Mouse (Mus musculus) granulocyte monocyte progenitor cell, adult 5-6 weeks (primary cell): ENCODE data around the gene Wdr83os. TPM values are rescaled to one million over a fixed set of nuclear protein-coding genes. Genes with fewer than 3 reads are reported as not detected.

Source experiments
- ATAC-seq: replicated peaks from 2 replicates; pipeline ENCODE4 v1.8.0; 2016; ENCODE audit warnings: mild to moderate bottlenecking, moderate TSS enrichment, inconsistent platforms; ENCODE audit not compliant: poor library complexity, severe bottlenecking
- total RNA-seq, 2 experiments: library from RNA; stranded (forward) in 1 of 2; stranded (reverse) in 1 of 2; fragments of 200-712, 200-1000 nt in 1 of 2; fragments of >200 nt in 1 of 2; fragmentation: Nextera tagmentation in 1 of 2; gene quantifications; 2 replicates each; pipeline ENCODE4 v1.2.3; 2014 to 2017

Wdr83os gene
- total RNA-seq (2014; fragmentation: Nextera tagmentation) (189 and 191 TPM in 2 replicates), total RNA-seq (2017) (36.6 and 47.4 TPM in 2 replicates)

DNA sequence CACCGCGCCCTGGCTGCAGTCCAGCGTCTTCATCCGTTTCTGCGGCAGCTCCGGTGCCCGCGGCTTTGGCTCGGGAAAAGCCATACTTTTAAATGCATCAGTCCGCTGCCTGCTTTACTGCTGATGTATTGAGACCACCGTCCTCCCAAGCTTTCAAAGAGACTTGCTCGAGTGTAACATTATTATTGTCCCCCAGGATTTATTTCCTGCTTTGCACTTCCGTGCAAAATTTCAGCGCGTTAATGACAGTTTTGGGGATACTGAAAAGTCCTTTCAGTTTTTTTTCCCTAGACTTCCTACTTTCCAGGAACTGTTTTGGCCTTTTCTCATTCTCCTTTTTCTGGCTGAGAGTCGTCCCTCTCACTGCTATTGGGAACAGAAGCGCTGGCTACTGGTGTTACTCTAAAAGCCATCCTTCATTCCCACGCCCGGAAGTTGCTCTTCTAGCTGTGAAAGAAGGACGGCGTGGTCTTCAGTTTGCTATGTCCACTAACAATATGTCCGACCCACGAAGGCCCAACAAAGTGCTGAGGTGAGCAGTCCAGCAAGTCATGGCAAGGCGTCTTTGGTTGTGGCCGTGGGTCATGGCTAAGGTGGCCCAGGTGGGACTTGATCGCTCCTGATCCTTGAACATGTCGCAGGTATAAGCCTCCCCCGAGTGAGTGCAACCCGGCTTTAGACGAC lies at the start of gene Wdr83os:
TSS of gene Wdr83os (plus strand) at position 209 of the 684 bp plus-strand sequence.
- no peak for ATAC-seq

DNA sequence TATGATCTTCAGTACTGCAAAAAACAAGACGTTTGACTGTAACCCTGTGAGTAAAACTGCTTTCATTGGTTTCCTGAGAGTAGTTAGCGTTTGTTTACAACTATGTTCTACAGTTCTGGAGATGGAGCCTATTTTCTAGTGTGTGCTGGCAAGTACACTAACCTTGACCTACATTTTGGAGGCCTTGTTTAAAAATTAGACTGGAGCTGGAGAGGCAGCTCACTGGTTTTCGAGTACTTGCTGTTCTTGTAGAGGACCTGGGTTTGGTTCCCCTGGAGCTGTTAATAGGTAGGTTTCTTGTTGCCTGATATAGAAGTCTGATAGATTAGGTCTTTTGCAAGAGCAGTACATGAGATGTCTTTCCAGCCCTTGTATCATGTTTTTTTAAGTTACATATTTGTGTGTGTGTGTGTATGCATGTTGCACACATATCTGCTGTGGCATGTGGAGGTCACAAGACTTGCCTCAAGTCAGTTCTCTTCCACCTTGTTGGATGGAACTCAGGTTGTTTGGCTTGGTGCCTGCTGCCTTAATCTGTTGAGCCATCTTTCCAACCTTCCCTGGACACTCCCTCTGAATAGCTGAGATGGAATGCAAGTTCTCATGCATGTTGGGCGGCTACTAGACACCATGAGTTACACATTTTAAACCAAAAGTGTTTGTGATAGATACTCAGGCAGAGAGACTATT lies 47.8 kb upstream of the Wdr83os start:
- no peak for ATAC-seq

DNA sequence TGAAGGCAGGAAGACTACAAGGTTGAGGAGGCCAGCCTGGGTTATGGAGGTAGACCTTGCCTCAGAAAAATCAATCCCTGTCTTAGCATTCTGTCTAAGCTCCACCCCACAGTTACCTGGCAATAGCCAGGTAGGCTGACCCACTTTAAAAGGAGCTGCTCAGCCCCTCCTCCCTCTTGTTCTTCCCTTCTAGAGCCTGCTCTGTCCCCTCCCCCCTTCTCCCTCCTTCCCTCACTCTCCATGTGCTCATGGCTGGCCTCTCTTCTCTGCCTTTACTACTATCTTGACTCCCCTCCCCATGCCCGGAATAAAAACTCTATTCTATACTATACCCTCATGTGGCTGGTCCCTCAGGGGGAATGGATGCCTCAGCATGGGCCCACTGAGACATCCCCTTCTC lies 46.7 kb upstream of the Wdr83os start:
- no peak for ATAC-seq

DNA sequence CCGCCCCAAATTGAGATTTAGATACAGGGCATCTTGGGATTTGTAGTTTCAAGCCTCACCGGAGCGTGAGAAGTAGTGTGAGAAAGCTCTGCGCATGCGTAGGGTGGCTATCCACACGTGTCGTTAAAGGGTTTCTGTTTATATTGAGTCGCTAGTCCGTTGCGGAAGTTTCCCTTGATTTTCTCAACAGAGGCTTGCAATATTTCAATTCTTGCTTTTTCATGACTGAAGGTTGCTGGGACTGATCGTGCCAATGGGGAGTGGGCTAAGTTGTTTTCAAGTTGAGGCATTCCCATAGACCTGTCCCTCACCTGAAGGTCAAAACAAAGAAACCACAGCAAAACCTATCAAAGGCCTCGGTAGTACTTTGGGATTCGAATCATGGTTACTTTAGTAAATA lies 45.8 kb upstream of the Wdr83os start:
- ATAC-seq = peak; percentile 26

DNA sequence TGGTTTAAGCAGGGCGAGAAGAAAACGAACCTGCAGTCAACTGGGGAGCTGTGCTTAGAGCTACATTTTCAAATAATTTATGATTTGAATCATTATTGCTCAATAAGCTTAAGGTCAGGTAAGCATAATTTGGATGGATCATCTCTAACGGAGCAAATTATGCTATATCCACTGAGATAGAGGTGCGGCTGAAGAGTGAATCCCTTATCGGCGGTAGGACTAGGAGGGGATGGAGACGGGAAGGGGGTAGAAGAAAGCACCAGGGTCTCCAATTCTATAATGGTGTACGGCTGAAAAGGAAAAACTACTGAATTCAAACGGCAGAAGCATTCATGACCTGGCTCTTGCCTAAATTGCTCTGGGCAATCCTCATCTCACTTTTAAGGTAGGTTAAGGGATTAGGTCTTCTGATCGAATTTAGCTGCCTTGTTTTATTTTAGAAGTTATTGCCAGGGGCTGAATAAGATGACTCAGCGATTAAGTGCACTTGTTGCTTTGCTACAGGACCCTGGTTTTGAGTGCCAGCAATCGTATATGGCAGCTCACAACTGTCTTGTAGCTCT lies 45.3 kb upstream of the Wdr83os start:
- no peak for ATAC-seq

DNA sequence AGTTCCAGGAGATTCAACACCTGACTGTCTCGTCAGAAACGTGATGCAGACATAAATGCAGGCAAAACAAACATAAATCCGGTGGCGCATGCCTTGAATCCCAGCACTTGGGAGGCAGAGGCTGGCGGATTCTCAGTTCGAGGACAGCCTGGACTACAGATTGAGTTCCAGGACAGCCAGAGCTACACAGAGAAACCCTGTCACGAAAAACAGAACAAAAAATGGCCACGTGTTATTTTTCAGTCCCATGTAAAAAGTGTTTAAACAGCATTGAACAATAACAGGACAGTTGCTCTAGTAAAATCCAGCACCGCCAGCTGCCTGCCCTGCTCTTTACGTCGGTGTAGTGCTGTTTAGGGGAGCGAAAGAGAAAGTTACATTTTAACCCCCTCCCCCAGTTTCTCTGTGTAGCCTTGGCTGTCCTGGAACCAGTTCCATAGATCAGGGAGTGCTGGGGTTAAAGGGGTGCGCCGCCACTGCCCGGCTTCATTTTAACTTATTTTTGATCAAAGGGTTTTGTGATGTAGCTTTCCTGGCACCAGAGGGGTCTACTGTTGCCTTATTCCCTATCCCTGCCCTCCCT lies 44.7 kb upstream of the Wdr83os start:
- no peak for ATAC-seq

DNA sequence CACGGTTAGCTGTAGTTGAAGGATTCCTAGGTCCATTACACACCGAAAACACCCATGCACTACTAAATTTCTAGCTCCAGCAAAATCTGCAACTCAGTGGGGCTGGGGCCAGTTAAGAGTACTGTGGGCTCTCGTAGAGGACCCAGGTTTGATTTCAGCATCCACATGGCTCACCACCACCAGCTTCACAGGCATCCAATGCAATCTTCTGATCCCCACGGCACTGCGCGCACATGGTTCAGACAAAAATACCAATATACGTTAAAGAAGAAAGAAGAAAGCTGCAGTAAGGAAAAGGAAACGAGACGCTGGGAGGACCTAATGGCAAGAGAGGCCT lies 44.2 kb upstream of the Wdr83os start:
- no peak for ATAC-seq

DNA sequence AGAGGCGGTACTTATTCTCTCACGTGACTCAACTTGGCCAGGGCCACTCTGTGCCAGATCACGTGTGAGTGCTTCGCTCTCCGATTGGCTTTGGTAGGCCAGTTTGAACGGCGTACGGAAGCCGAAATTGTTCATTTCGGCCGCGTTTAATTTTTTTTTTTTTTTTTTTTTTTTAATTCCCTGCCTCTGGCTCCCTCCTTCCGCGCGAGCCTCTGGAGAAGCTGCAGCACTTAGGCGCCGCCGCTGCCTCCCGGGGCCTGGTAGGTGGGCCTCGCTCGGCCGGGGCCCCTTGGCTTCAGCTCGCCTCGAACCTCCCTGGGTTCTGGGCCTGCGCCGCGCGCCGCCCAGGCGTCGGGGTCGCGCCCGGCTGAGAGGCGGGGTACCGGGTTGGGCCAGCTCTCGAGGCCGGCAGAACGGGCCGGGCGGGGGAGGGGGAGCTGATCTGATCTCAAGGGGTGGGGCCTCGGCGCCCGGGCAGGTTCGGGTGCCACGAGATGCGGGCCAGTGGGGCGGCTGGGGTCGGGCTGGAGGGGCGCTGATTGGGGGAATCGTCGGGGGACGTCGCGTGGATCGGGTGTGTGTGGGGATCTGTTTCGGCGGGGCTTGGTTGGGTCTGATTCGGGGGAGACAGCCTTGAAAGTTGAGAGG lies 43.7 kb upstream of the Wdr83os start, which contains the start of gene Tnpo2:
TSS of gene Tnpo2 (plus strand) at position 198 of the 648 bp plus-strand sequence.
- peak; percentile 68 for ATAC-seq

DNA sequence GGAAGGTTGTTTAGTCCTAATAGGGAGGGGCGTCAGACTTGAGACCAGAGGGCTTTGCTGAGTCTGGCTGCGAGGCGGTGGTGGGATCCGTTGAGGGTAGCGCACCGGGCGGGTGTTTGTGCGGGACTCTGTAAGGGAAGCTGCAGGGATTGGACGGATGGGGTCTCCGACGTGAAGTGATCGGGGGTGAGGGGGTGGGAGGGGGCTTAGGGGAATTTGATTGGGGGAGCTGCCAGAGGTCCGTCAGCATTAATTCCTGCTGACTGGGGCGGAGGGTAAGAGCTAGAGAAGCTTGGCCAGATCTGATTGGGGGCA lies 43.2 kb upstream of the Wdr83os start:
- ATAC-seq = peak; percentile 24

DNA sequence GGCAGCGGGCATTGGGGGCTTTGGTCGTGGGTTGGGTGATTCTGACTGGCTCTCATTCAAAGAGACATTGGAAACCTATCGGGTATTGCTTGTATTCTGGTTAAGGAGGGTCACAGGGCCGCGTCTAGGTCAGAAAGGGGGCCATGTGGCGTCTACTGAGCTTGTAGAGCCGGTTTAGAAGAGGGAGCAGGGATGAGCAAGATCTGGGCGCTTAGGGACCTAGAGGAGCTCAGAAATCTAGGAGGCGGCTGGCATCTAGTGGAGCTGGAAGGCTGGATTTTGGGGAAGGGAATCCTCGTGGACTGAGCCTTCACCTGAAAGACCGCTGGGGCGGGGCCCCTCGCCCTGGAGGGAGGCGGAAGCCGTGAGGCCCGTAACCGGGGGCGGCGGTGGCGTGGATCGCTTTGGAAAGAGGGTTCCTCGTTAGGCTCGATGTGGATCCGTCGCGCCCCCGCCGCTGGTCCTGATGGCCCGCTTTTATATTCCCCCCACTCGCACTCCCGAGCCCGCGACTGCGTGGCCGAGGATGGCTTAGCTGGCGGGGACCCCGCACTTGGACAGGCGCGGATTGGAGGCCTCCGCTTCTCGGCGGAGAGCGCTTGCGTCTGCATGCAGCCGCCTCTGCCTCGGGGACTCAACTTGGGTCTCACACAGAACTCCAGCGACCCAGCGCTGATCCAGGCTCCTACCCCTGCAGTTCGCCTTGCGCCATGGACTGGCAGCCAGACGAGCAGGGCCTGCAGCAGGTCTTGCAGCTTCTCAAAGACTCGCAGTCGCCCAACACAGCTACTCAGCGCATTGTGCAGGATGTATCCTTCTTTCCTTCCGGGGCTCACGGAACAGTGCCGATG lies 42.6 kb upstream of the Wdr83os start:
- peak; percentile 39 for ATAC-seq

DNA sequence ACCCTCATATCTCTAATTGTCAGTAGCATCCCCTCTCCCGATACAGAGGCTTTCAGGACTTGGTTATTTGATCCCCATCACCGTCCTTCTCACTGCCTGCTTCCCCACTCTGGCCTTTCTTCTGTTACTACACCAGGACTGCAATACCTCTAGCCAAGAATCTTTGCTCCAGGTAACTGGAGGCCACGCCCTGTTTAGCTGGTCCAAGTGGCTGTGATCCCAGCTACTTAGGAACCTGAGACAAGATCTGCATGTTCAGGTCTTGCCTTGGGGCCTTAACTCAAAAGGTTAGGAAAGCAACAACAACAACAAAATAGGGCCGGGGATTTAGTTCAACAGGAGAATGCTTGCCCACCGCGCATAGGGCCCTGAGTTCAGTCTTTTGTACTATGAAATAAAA lies 36.9 kb upstream of the Wdr83os start:
- ATAC-seq = no peak

DNA sequence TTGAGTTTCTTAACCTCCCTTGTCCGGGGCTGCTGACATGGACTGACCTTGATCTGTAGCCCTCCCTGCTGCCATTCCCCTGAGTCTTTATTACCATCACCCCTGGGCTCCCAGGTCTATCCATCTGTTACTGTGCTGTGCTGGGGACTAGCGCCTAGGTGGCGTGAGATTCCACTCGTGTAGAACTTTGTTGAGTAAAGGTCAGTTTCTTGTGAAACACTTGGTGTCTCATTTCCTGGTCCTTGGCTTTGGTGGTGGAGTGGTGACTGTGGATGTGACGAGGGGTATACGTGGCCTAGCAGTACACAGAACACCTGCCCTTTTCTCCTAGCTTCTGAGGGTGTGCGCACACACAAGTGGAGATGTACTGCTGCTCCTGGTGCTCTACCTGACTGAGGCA lies 23.2 kb upstream of the Wdr83os start:
- ATAC-seq = no peak

DNA sequence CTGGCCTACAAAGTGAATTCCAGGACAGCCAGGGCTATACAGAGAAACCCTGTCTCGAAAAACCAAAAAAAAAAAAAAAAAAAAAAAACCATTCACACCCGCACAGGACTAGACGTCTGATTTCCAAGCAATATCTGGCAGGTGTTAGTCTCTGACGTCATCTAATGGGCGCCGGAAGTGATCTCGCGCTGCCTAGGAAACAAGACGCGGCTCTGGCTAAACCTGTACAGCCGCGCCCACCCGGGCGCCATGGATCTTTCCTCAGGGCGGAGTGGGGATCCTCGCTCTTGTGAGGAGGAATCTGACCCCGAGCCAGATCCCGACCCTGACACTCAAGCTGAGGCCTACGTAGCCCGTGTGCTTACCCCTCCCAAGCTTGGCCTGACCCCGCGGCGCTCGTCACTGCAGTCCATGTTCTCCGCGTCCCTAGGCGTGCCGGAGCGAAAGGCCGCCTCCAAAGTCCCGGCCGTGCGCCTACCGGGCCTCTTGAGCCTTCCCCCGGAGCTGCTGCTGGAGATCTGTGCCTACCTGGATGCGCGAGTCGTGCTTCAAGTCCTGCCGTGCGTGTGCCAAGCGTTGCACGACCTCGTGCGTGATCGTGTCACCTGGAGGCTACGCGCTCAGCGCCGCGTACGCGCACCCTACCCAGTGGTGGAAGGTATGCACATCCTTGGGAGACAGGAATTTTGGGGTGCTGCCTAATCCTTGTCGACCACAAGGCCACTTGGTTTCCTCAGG lies 20.5 kb upstream of the Wdr83os start, which contains the start of gene Fbxw9:
TSS of gene Fbxw9 (plus strand) at position 177 of the 738 bp plus-strand sequence.
- ATAC-seq = peak; percentile 92

DNA sequence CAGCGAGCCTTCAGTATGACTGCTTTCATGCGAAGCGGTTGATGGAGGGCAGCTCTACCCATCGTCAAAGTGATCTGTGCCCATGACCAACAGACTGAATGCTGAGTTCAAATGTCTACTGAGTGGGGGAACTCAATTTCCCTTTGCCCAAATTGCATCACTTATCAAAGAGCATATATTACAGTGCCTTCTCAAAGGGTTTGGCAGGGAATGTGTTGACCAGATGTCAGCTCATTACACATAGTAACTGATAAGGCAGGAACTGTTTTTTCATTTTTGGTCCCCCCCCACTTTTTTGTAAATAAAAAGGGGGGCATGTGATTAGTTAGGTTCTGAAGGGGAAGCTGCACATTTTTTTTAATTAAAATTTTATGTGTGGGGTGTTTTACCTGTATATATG lies 17.9 kb upstream of the Wdr83os start:
- ATAC-seq = no peak

DNA sequence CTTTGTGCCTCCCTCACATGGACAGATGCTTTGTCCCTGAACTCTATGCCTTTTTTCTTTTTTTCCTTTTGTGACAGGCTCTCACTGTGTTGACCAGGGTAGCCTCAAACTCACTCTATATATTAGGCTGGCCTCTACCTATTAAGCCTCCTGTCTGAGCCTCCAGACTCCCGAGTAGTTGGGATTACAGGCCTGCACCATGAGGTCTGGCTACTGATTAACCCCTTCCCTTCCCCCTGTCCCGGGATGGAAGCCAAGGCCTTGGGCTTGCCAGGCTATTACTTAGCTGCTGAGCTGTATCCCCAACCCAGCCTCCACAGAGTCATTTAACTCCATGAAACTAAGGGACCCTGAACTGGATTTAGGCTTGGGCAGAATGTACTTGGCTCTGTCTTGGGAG lies 15.3 kb upstream of the Wdr83os start:
- no peak for ATAC-seq

DNA sequence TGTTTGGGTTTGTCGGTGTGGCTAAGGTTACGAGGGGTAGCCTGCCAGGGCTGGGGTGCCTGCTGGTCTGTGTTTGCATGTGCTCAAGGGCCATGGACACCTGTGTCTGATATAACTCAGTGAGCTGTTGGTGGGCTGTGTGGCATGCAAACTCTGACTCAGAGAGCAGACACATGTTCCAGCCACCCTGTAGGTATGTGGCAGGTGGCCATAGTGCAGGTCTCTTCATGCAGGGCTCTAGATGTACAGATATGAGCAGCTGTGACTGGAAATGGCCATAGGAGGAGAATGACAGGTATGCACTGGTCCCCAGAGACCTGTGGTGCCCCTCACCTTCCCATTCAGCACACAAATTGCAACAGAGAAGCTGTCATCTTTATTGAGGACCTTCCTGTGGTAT lies 13.4 kb upstream of the Wdr83os start:
- no peak for ATAC-seq

DNA sequence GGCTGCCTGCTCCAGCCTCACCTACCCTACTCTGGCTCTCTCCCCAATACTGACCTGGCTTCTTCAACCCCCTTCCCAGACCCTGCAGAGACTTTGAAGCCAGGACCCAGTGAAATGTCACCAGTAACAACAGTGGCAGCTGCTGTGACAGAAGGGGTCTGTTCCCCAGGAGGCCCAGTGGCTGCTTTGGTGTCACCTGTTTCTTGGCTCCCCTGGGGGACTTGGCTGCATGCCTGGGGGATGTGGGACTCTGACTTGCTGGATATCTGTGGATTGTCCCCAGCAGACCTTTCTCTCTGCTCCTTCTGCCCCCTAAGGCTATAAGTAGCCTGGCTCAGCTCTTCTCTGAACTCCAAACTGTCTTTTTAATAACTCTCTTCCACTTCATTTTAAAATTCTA lies 12.6 kb upstream of the Wdr83os start, which contains the start of gene Gm5741:
TSS of gene Gm5741 (minus strand) at position 1 of the 400 bp plus-strand sequence.
- no peak for ATAC-seq

DNA sequence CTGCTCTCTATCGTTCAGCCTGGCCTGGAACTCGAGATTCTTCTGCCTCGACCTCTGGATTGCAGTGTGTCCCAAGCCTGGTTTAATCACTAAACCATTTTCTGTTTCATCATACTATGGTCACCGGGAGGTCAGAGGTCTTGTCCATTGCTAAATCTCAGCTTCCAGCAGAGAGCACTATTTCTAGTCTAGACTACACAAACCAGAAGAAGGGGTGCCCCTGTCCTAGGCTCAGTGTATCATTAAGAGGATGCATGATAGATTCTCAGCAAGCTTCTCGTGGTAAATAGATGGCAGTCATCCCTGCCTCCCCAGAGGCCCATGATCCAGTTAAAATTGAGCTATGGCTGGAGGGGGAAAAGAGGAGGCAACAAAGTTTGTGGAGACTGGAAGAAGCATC lies 9.5 kb upstream of the Wdr83os start:
- ATAC-seq = peak; percentile 26
